Mouse (Mus musculus): Measurements from ENCODE around the gene Gm44973.

The Gm44973 gene

DNA sequence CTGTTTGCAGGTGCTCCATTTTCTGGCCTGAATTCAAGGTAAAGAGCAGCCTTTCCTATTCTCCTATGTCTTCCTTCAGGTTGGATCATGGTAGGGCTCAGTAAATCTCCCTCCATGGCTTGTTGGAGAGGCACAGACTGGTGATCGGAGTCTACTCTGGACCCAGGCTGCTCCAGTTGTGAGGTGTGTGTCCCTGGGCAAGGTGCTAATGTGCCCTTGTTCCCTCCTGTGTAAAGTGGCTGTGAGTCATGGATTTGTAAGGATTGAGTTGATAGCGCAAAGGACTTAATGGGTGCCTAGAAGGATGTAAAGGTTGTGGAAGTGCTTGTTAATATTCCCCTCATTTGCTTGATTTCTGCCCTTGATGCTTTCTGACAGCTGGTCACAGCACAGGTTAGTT is 66.6 kb downstream of the Gm44973 start:
- DNase-seq (ENCODE audit: low spot score) = no peak

Measured in yolk sac, embryonic 10.5 days (tissue).